Mouse (Mus musculus): Measurements from ENCODE around the gene Gnl1.

Gene Gnl1

GRCm38 (mm10) chr17:36030046-36030702, 50.5 kb downstream of the Gnl1 start:
- POLR2A ChIA-PET = interaction anchor here in 1 of 4 experiments (0.6 to 1.1 kb wide), 2 partner anchors 36 to 135 kb away, joined by 3 to 4 read pairs; no protein-coding TSS in a partner anchor
- CTCF ChIA-PET = interaction anchor here in 1 of 4 experiments (1.3 to 1.5 kb wide), 3 partner anchors 9 to 36 kb away, joined by 4 to 7 read pairs (median 5); partner anchors contain the start of gene H2-T24

- ChIA-PET CTCF (interaction anchor here in 3 of 4 experiments (0.6 to 1.5 kb wide), 6 partner anchors 10 to 267 kb away, joined by 3 to 7 read pairs (median 5); partner anchors contain the start of gene H2-T24 (in 1 of the 3)), POLR2A (interaction anchor here in 3 of 4 experiments (0.6 to 1.3 kb wide), 3 partner anchors 10 to 134 kb away, joined by 3 to 4 read pairs (median 3); partner anchors contain the start of gene H2-T24 (in 1 of the 3))
Observed at GRCm38 (mm10) chr17:36030703-36031582, 51.3 kb downstream of the Gnl1 start.

GRCm38 (mm10) chr17:36031583-36032331, 52.1 kb downstream of the Gnl1 start:
- ChIA-PET CTCF (interaction anchor here in 2 of 4 experiments (0.6 to 1.5 kb wide), 8 partner anchors 11 to 245 kb away, joined by 3 to 7 read pairs (median 4); partner anchors contain the start of gene H2-T24 (in 1 of the 2)), POLR2A (interaction anchor here in 2 of 4 experiments (0.6 to 1.3 kb wide), 3 partner anchors 11 to 93 kb away, joined by 3 read pairs; partner anchors contain the start of gene H2-T24 (in 1 of the 2))

DNA sequence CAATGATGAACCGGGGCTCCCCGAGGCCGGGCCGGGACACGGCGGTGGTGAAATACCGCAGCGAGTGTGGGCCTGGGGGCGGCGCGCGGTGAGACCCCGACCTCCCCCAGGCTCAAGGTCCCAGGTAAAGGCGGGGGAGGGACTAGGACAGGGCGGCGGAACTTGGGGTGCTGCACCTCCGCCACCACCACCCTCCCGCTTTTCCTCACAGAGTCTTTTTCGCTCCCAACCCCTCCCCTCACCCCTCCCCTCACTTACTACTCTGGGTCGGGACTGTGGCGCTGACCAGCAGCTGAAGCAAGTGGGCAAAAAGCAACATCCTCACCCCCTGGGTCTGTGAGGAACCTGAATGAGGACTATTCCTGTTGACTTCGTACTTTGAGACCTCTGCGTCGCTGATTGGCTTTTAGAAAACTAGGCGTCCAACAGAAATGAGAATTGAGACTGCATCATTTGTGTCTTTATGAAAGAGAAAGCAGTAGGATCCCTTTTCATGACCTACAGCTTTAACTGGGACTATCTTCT, 52.8 kb downstream of the Gnl1 start, which contains the start of gene H2-T23:
Gene H2-T23, minus strand, starts transcription at position 505 of the 525 bp plus-strand sequence.
- ChIA-PET POLR2A (interaction anchor here in 1 of 4 experiments (0.6 kb wide), 1 partner anchor 206 kb away, joined by 3 read pairs; no protein-coding TSS in a partner anchor), CTCF (interaction anchor here in 2 of 4 experiments (0.7 to 1.2 kb wide), 5 partner anchors 28 to 111 kb away, joined by 3 to 7 read pairs (median 4); no protein-coding TSS in a partner anchor)

DNA sequence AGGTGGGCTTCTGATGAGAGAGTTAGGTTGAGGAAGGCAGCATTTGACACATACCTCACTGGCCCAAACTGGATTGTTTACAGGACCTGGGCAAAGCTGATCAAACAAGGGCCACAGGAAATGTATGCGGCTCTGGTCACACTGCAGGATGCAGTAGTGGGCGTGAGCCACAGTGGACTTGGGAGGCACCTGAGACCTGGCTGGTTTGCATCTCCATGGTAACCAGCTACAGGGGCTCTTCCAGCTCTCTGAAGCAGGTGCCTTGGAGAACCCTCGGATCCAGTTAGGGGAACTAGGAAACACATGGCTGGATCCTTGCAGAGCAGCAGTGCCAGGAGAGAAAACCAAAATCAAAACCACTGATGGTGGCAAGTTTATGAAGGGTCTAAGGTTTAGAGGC, 54.9 kb downstream of the Gnl1 start:
- CTCF ChIA-PET = interaction anchor here in 2 of 4 experiments (0.6 to 2.9 kb wide), 6 partner anchors 15 to 85 kb away, joined by 3 to 7 read pairs (median 4); partner anchors contain the start of gene H2-T24 (in 1 of the 2)
- POLR2A ChIA-PET = interaction anchor here in 1 of 4 experiments (1.2 kb wide), 1 partner anchor 38 kb away, joined by 6 read pairs; no protein-coding TSS in a partner anchor

GRCm38 (mm10) chr17:36035010-36035638, 55.5 kb downstream of the Gnl1 start:
- CTCF ChIA-PET = interaction anchor here (0.7 to 2.9 kb wide), 7 partner anchors 15 to 539 kb away, joined by 3 to 8 read pairs (median 4); partner anchors contain the start of gene H2-T24 (in 1 of the 4)
- POLR2A ChIA-PET = interaction anchor here in 2 of 4 experiments (0.8 to 1.3 kb wide), 3 partner anchors 15 to 98 kb away, joined by 3 to 6 read pairs (median 3); partner anchors contain the start of gene H2-T24 (in 1 of the 2)

DNA sequence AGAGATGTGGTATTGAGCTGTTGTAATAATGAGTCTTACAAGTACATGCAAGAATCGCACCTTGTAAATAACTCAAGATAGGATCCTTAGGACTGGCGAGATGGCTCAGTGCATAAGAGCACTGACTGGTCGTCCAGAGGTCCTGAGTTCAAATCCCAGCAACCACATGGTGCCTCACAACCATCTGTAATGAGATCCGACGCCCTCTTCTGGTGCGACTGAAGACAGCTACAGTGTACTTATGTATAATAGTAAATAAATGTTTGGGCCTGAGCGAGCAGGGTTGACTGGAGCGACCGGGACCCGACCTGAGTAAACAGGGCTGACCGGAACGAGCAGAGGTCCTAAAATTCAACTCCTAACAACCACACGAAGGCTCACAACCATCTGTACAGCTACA, 56.5 kb downstream of the Gnl1 start:
- ChIA-PET POLR2A (interaction anchor here in 1 of 4 experiments (1.3 kb wide), 1 partner anchor 99 kb away, joined by 3 read pairs; no protein-coding TSS in a partner anchor), CTCF (interaction anchor here in 2 of 4 experiments (0.9 to 2.9 kb wide), 5 partner anchors 24 to 98 kb away, joined by 3 to 8 read pairs (median 7); no protein-coding TSS in a partner anchor)
